Mouse (Mus musculus) brain, embryonic 14.5 days (tissue): Measurements from ENCODE around the gene Cdkn2aipnl.

Experiments used
- CTCF ChIP-seq: fragments of 200-500 bp; IDR thresholded peaks from 2 replicates; pipeline ENCODE4 v1.5.1; 2012; ENCODE audit warnings: inconsistent platforms, mild to moderate bottlenecking, moderate library complexity, borderline replicate concordance; ENCODE audit not compliant: insufficient read depth, insufficient read length; ENCODE audit errors: extremely low read depth
- POLR2A ChIP-seq: fragments of 200-500 bp; IDR thresholded peaks from 2 replicates; pipeline ENCODE4 v1.6.1; 2012; ENCODE audit warnings: mild to moderate bottlenecking, inconsistent platforms, borderline replicate concordance; ENCODE audit not compliant: poor library complexity, insufficient read depth, insufficient read length, severe bottlenecking; ENCODE audit errors: extremely low read depth

GRCm38 (mm10) chr11:52003505-52003771, 36.0 kb downstream of the Cdkn2aipnl start:
- TF ChIP-seq CTCF (no peak), POLR2A (no peak)
